Mouse (Mus musculus): ENCODE results near the gene Baz2b.

GRCm38 (mm10) chr2:59854363-59854762 lies 355.3 kb downstream of the Baz2b start:
- no peak for TF ChIP-seq CTCF (conservative IDR thresholded peaks at IDR 0.05; ENCODE audit: low read length)
- no peak for TF ChIP-seq POU5F1 (IDR thresholded peaks at IDR 0.05; ENCODE audit: borderline replicate concordance, low read length)
- TF ChIP-seq NANOG (IDR thresholded peaks at IDR 0.05; ENCODE audit: borderline replicate concordance, low read length), result no peak
